Mouse (Mus musculus) embryo, embryonic 9.5 days (tissue): Measurements from ENCODE around the gene S100a16.

Source experiments
- DNase-seq: peaks from one replicate; pipeline ENCODE4 v3.0.0-alpha.2; 2017; ENCODE audit errors: extremely low spot score

Gene S100a16

GRCm38 (mm10) chr3:90586016-90586643, 49.1 kb downstream of the S100a16 start:
- DNase-seq: no peak

GRCm38 (mm10) chr3:90586906-90587305, 49.9 kb downstream of the S100a16 start:
- no peak for DNase-seq

GRCm38 (mm10) chr3:90587361-90588101, 50.5 kb downstream of the S100a16 start:
- no peak for DNase-seq

GRCm38 (mm10) chr3:90589390-90589789, 52.3 kb downstream of the S100a16 start:
- DNase-seq: no peak

- no peak for DNase-seq
Observed at GRCm38 (mm10) chr3:90589947-90590346, 52.9 kb downstream of the S100a16 start, which contains the start of gene S100a2. TSS of gene S100a2 (plus strand) at chr3:90590247.
